Comparison of ENCODE assay signal across 8 mouse cellular contexts in genomic region chr10:80100982-80101381, GRCm38 (mm10). TPM values are rescaled to one million over a fixed set of nuclear protein-coding genes. Genes with fewer than 3 reads are reported as not detected.
DNase-seq lines count a peak whose midpoint lies in the region; ATAC-seq lines count a peak whose summit lies in the region.

No protein-coding gene starts in this region.

- no peak overlapping the region for H3K27ac ChIP-seq in neural tube, embryonic 12.5 days
- H3K27ac ChIP-seq in kidney, embryonic 16.5 days (ENCODE audit: low read length): peak overlapping the region; percentile 43; the same call in 1 of the 2 replicates

- no peaks in the 10 kb centered on the region for H3K27me3 ChIP-seq in neural tube, embryonic 12.5 days (replicated peaks)
- H3K27me3 ChIP-seq in erythroblast, embryonic 14.5 days (ENCODE audit: control insufficient read depth): no peaks in the 10 kb centered on the region
- H3K27me3 ChIP-seq in kidney, embryonic 16.5 days (ENCODE audit: insufficient read depth, low read length): no peaks in the 10 kb centered on the region

- no peak overlapping the region for H3K4me3 ChIP-seq in neural tube, embryonic 12.5 days
- H3K4me3 ChIP-seq in erythroblast, embryonic 14.5 days (replicated peaks): peak overlapping the region; percentile 91
- peak overlapping the region; percentile 90 for H3K4me3 ChIP-seq in kidney, embryonic 16.5 days (ENCODE audit: low read length)

- no peaks in the 10 kb centered on the region for H3K36me3 ChIP-seq in neural tube, embryonic 12.5 days
- peaks cover 43% of the 10 kb centered on the region for H3K36me3 ChIP-seq in erythroblast, embryonic 14.5 days (ENCODE audit: control insufficient read depth)
- H3K36me3 ChIP-seq in kidney, embryonic 16.5 days (ENCODE audit: insufficient read depth, low read length): no peaks in the 10 kb centered on the region

- H3K9me3 ChIP-seq in neural tube, embryonic 12.5 days: no peaks in the 10 kb centered on the region
- H3K9me3 ChIP-seq in erythroblast, embryonic 14.5 days (ENCODE audit: control insufficient read depth, low read length): no peaks in the 10 kb centered on the region
- no peaks in the 10 kb centered on the region for H3K9me3 ChIP-seq in kidney, embryonic 16.5 days (ENCODE audit: low read length)

- H3K4me1 ChIP-seq in neural tube, embryonic 12.5 days: peaks cover 19% of the 10 kb centered on the region
- peaks cover 87% of the 10 kb centered on the region for H3K4me1 ChIP-seq in erythroblast, embryonic 14.5 days (ENCODE audit: control insufficient read depth)
- H3K4me1 ChIP-seq in kidney, embryonic 16.5 days (ENCODE audit: insufficient read depth, low read length): peaks cover 35% of the 10 kb centered on the region

- H3K9ac ChIP-seq in neural tube, embryonic 12.5 days: no peak overlapping the region
- peak overlapping the region; percentile 92; the same call in 1 of the 2 replicates for H3K9ac ChIP-seq in kidney, embryonic 16.5 days (replicated peaks; ENCODE audit: low read length)

- peak overlapping the region; percentile 98 for H3K4me2 ChIP-seq in neural tube, embryonic 12.5 days (replicated peaks)
- H3K4me2 ChIP-seq in kidney, embryonic 16.5 days (replicated peaks; ENCODE audit: low read depth, low read length): peak overlapping the region; percentile 92

- ATAC-seq in neural tube, embryonic 12.5 days (ENCODE audit: low FRiP score, low read depth): no peak
- peak; percentile 46; the same call in 1 of the 2 replicates for ATAC-seq in kidney, embryonic 16.5 days (ENCODE audit: low FRiP score, low TSS enrichment)
- ATAC-seq in frontal cortex, adult (ENCODE audit: low TSS enrichment): no peak

- 72% methylated on average over 11 of the region's 11 CpGs for WGBS in neural tube, embryonic 12.5 days
- 30% methylated on average over 11 of the region's 11 CpGs for WGBS in kidney, embryonic 16.5 days

- no peak for DNase-seq in neural tube, embryonic 10.5 days (ENCODE audit: extremely low spot score, low spot score)
- DNase-seq in lung, postnatal 4 days: peak; percentile 62 to 71
- no peak for DNase-seq in left cerebral cortex, adult 11 months (ENCODE audit: low spot score)
- DNase-seq in right cerebral cortex, adult 18-20 months: no peak

RNA-seq across cellular contexts. Expression of gene Sbno2, which starts 4.4 kb away (rescaled TPM):
- polyA plus RNA-seq in neural tube, embryonic 12.5 days (2016; fragmentation: Nextera tagmentation; extraction: Ambion mirVana): 15.1 and 15.4 TPM in 2 replicates
- 3.4 and 3.9 TPM in 2 replicates for polyA plus RNA-seq in erythroblast, embryonic 14.5 days (2012)
- 16.1 and 17.6 TPM in 2 replicates for polyA plus RNA-seq in kidney, embryonic 16.5 days (2015; fragmentation: Nextera tagmentation; extraction: Ambion mirVana)

RNA-seq across cellular contexts. Expression of gene Stk11, which starts 14.6 kb away (rescaled TPM):
- polyA plus RNA-seq in neural tube, embryonic 12.5 days (2016; fragmentation: Nextera tagmentation; extraction: Ambion mirVana): 17.4 and 23.9 TPM in 2 replicates
- 69.2 and 71.6 TPM in 2 replicates for polyA plus RNA-seq in erythroblast, embryonic 14.5 days (2012)
- 18.2 and 20.2 TPM in 2 replicates for polyA plus RNA-seq in kidney, embryonic 16.5 days (2015; fragmentation: Nextera tagmentation; extraction: Ambion mirVana)

RNA-seq across cellular contexts. Expression of gene Atp5d, which starts 37.5 kb away (rescaled TPM):
- 396 and 422 TPM in 2 replicates for polyA plus RNA-seq in neural tube, embryonic 12.5 days (2016; fragmentation: Nextera tagmentation; extraction: Ambion mirVana)
- polyA plus RNA-seq in erythroblast, embryonic 14.5 days (2012): 139 and 144 TPM in 2 replicates
- 676 and 688 TPM in 2 replicates for polyA plus RNA-seq in kidney, embryonic 16.5 days (2015; fragmentation: Nextera tagmentation; extraction: Ambion mirVana)

RNA-seq across cellular contexts. Expression of gene Cbarp, which starts 39.7 kb away (rescaled TPM):
- polyA plus RNA-seq in neural tube, embryonic 12.5 days (2016; fragmentation: Nextera tagmentation; extraction: Ambion mirVana): 26.5 and 27.3 TPM in 2 replicates
- 0.15 and 0.52 TPM in 2 replicates for polyA plus RNA-seq in erythroblast, embryonic 14.5 days (2012)
- 6.4 and 7.3 TPM in 2 replicates for polyA plus RNA-seq in kidney, embryonic 16.5 days (2015; fragmentation: Nextera tagmentation; extraction: Ambion mirVana)

RNA-seq across cellular contexts. Expression of gene Midn, which starts 47.1 kb away (rescaled TPM):
- 40.8 and 45.1 TPM in 2 replicates for polyA plus RNA-seq in neural tube, embryonic 12.5 days (2016; fragmentation: Nextera tagmentation; extraction: Ambion mirVana)
- 7.0 and 9.3 TPM in 2 replicates for polyA plus RNA-seq in erythroblast, embryonic 14.5 days (2012)
- 15.9 and 16.8 TPM in 2 replicates for polyA plus RNA-seq in kidney, embryonic 16.5 days (2015; fragmentation: Nextera tagmentation; extraction: Ambion mirVana)

Comparison
In these comparisons a context has a peak if more than half of its experiments do, and no peak if none do; other contexts are left out.
1. DNase-seq: peak in lung, postnatal 4 days (2 of 2); none in neural tube, embryonic 10.5 days (single experiment), left cerebral cortex, adult 11 months (single experiment) and right cerebral cortex, adult 18-20 months (single experiment).